Mouse (Mus musculus): ENCODE results near the gene Msh4. TPM values are rescaled to one million over a fixed set of nuclear protein-coding genes. Genes with fewer than 3 reads are reported as not detected.

The Msh4 gene
- polyA plus RNA-seq, 1 experiment from 2014 or later: 0.13 TPM

DNA sequence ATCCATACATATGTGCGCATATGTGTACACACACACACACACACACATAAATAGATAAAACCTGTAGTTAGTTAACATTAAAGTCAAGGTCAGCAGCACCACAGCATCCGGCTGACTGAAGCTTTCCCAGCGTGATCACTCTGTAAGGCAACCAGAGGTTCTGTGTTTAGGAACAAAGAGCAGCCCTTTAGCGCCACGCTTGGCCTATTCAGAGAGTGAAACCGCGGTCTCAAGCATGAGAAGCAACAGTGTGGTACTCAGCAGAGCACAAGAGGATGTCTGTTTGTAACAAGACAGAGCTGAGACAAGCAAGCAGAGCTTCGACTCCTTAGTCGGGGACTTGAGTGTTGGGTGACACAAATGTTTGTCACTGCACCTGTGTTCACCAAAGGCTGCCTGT, 86.5 kb downstream of the Msh4 start:
- no peak overlapping the region for H3K4me3 ChIP-seq (replicated peaks)
- no peak overlapping the region for H3K4me2 ChIP-seq (replicated peaks)
- H3K27me3 ChIP-seq: no peaks in the 10 kb centered on the region
- ATAC-seq: no peak
- no peak overlapping the region for H3K9ac ChIP-seq (replicated peaks)
- H3K4me1 ChIP-seq (replicated peaks): peaks cover 8% of the 10 kb centered on the region; the same call in 1 of the 2 replicates
- H3K9me3 ChIP-seq: no peaks in the 10 kb centered on the region
- H3K36me3 ChIP-seq: no peaks in the 10 kb centered on the region
- whole genome bisulfite sequencing: 58% methylated on average over 9 of the region's 9 CpGs
- no peak overlapping the region for H3K27ac ChIP-seq

DNA sequence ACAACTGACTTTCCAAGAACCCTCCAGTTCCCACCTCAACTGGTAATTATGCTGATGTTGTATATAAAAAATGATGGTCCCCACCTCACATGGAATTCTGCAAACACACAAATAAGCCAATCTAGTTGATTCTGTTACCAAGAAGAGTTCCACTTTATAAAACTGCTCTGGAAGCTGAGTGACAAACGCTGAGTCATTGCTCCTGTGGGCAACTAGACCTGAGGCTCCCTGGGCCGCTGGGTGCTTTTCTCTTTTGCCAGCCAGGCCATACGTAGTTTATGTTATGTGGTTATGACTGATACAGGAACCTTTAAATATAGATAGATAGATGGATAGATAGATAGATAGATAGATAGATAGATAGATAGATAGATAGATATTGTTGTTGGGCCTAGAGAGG, 87.2 kb downstream of the Msh4 start:
- no peaks in the 10 kb centered on the region for H3K9me3 ChIP-seq
- H3K4me1 ChIP-seq (replicated peaks): 0 out of 2 replicates have a peak, but pooled peaks cover 1% of the 10 kb centered on the region
- ATAC-seq: no peak
- no peak overlapping the region for H3K4me2 ChIP-seq (replicated peaks)
- no peaks in the 10 kb centered on the region for H3K27me3 ChIP-seq
- H3K27ac ChIP-seq: no peak overlapping the region
- no peaks in the 10 kb centered on the region for H3K36me3 ChIP-seq
- H3K4me3 ChIP-seq (replicated peaks): no peak overlapping the region
- no peak overlapping the region for H3K9ac ChIP-seq (replicated peaks)
- WGBS: 97% methylated on average over 3 of the region's 3 CpGs

GRCm38 (mm10) chr3:153817376-153817890, 88.5 kb downstream of the Msh4 start:
- H3K4me1 ChIP-seq (replicated peaks): no peaks in the 10 kb centered on the region
- WGBS: 87% methylated on average over 9 of the region's 9 CpGs

GRCm38 (mm10) chr3:153814026-153814425, 91.9 kb downstream of the Msh4 start:
- Histone ChIP-seq H3K27me3 (no peaks in the 10 kb centered on the region), H3K27ac (no peak overlapping the region), H3K4me1 (replicated peaks) (no peaks in the 10 kb centered on the region), H3K36me3 (no peaks in the 10 kb centered on the region), H3K9me3 (no peaks in the 10 kb centered on the region), H3K4me2 (replicated peaks) (no peak overlapping the region), H3K9ac (replicated peaks) (no peak overlapping the region), H3K4me3 (replicated peaks) (no peak overlapping the region)
- 87% methylated on average over 8 of the region's 8 CpGs for WGBS
- no peak for ATAC-seq

More at GRCm38 (mm10) chr3:153817376-153817890, 88.5 kb downstream of the Msh4 start:
- Histone ChIP-seq H3K9ac (replicated peaks) (no peak overlapping the region), H3K4me2 (replicated peaks) (no peak overlapping the region), H3K4me3 (replicated peaks) (no peak overlapping the region), H3K9me3 (no peaks in the 10 kb centered on the region), H3K27ac (no peak overlapping the region), H3K36me3 (no peaks in the 10 kb centered on the region), H3K27me3 (no peaks in the 10 kb centered on the region)
- ATAC-seq: no peak

- Histone ChIP-seq H3K4me3 (replicated peaks) (no peak overlapping the region), H3K27ac (no peak overlapping the region), H3K27me3 (no peaks in the 10 kb centered on the region), H3K4me2 (replicated peaks) (no peak overlapping the region), H3K9ac (replicated peaks) (no peak overlapping the region), H3K9me3 (no peaks in the 10 kb centered on the region), H3K36me3 (no peaks in the 10 kb centered on the region), H3K4me1 (replicated peaks) (peaks cover 6% of the 10 kb centered on the region)
- ATAC-seq: no peak
- 91% methylated on average over 13 of the region's 13 CpGs for WGBS
These were observed 97.5 kb downstream of the Msh4 start for GRCm38 (mm10) chr3:153808406-153808805.

- 95% methylated on average over 9 of the region's 9 CpGs for WGBS
- Histone ChIP-seq H3K4me2 (replicated peaks) (no peak overlapping the region), H3K36me3 (no peaks in the 10 kb centered on the region), H3K4me1 (replicated peaks) (peaks cover 6% of the 10 kb centered on the region), H3K27me3 (no peaks in the 10 kb centered on the region), H3K9ac (replicated peaks) (no peak overlapping the region), H3K9me3 (no peaks in the 10 kb centered on the region), H3K27ac (no peak overlapping the region), H3K4me3 (replicated peaks) (no peak overlapping the region)
- ATAC-seq: no peak
These were observed 98.3 kb downstream of the Msh4 start for GRCm38 (mm10) chr3:153807444-153808149.

Other genes with a start within 250 kb of the Msh4 start
- 24.1 and 26.7 TPM in 2 replicates for gene St6galnac3, start 181.0 kb downstream of the Msh4 start, polyA plus RNA-seq (2015; fragmentation: Nextera tagmentation; extraction: Ambion mirVana)
- gene Asb17, start 61.9 kb downstream of the Msh4 start, polyA plus RNA-seq (2015; fragmentation: Nextera tagmentation; extraction: Ambion mirVana): 0.08 TPM in 1 of 2 replicates, not detected in the other
- gene Rabggtb, start 6.9 kb upstream of the Msh4 start, polyA plus RNA-seq (2015; fragmentation: Nextera tagmentation; extraction: Ambion mirVana): 42.4 and 47.2 TPM in 2 replicates
- 50.6 and 53.7 TPM in 2 replicates for gene Acadm, start 38.5 kb upstream of the Msh4 start, polyA plus RNA-seq (2015; fragmentation: Nextera tagmentation; extraction: Ambion mirVana)
- gene Slc44a5, start 67.3 kb upstream of the Msh4 start, polyA plus RNA-seq (2015; fragmentation: Nextera tagmentation; extraction: Ambion mirVana): 6.8 and 7.4 TPM in 2 replicates

All from midbrain, embryonic 13.5 days (tissue).